Mouse (Mus musculus): ENCODE results near the gene Ube2r2.

Gene Ube2r2

GRCm38 (mm10) chr4:41179825-41180725 lies 44.5 kb downstream of the Ube2r2 start:
- no peak for DNase-seq (ENCODE audit: low spot score)

GRCm38 (mm10) chr4:41189809-41190208 lies 54.3 kb downstream of the Ube2r2 start:
- no peak for DNase-seq (ENCODE audit: low spot score)

- no peak for DNase-seq (ENCODE audit: low spot score)
Observed at GRCm38 (mm10) chr4:41192544-41193512, 57.3 kb downstream of the Ube2r2 start.

GRCm38 (mm10) chr4:41195328-41195727 lies 59.8 kb downstream of the Ube2r2 start:
- no peak for DNase-seq (ENCODE audit: low spot score)

GRCm38 (mm10) chr4:41196861-41197610 lies 61.5 kb downstream of the Ube2r2 start:
- no peak for DNase-seq (ENCODE audit: low spot score)

GRCm38 (mm10) chr4:41202135-41202534 lies 66.6 kb downstream of the Ube2r2 start:
- DNase-seq (ENCODE audit: low spot score) = no peak

- DNase-seq (ENCODE audit: low spot score) = no peak
Observed at GRCm38 (mm10) chr4:41205751-41206150, 70.2 kb downstream of the Ube2r2 start.

- no peak for DNase-seq (ENCODE audit: low spot score)
Observed at GRCm38 (mm10) chr4:41208050-41208449, 72.5 kb downstream of the Ube2r2 start.

- DNase-seq (ENCODE audit: low spot score) = no peak
Observed at GRCm38 (mm10) chr4:41225412-41225811, 89.9 kb downstream of the Ube2r2 start.

- no peak for DNase-seq (ENCODE audit: low spot score)
Observed at GRCm38 (mm10) chr4:41226351-41226750, 90.8 kb downstream of the Ube2r2 start.

- no peak for DNase-seq (ENCODE audit: low spot score)
Observed at GRCm38 (mm10) chr4:41235621-41236020, 100.1 kb downstream of the Ube2r2 start.

- no peak for DNase-seq (ENCODE audit: low spot score)
Observed at GRCm38 (mm10) chr4:41240916-41241315, 105.4 kb downstream of the Ube2r2 start.

All from ovary, postnatal 10 days (tissue).